Mouse (Mus musculus): ENCODE data around the gene Myo3b. TPM values are rescaled to one million over a fixed set of nuclear protein-coding genes. Genes with fewer than 3 reads are reported as not detected.
A peak's percentile ranks its signal among the peaks of the same experiment; 100 is the strongest.

The Myo3b gene
- polyA plus RNA-seq, 1 experiment: 0.46 TPM

GRCm38 (mm10) chr2:70167944-70168935 lies 129.3 kb downstream of the Myo3b start:
- TF ChIP-seq POLR2A (IDR thresholded peaks at IDR 0.05; ENCODE audit: borderline replicate concordance, extremely low read depth, insufficient read depth, insufficient read length, poor library complexity, severe bottlenecking) (no peak), CTCF (IDR thresholded peaks at IDR 0.05; ENCODE audit: borderline replicate concordance, extremely low read depth, insufficient read depth, insufficient read length) (peak; percentile 7; the same call in 1 of the 2 replicates)

GRCm38 (mm10) chr2:70170469-70170868 lies 131.5 kb downstream of the Myo3b start:
- no peak for TF ChIP-seq POLR2A (IDR thresholded peaks at IDR 0.05; ENCODE audit: borderline replicate concordance, extremely low read depth, insufficient read depth, insufficient read length, poor library complexity, severe bottlenecking)
- TF ChIP-seq CTCF (IDR thresholded peaks at IDR 0.05; ENCODE audit: borderline replicate concordance, extremely low read depth, insufficient read depth, insufficient read length): no peak
- no peak for DNase-seq (ENCODE audit: low read depth)

More at GRCm38 (mm10) chr2:70167944-70168935, 129.3 kb downstream of the Myo3b start:
- peak; percentile 96 for DNase-seq (ENCODE audit: low read depth)

- DNase-seq (ENCODE audit: low read depth): peak; percentile 80
Measured at GRCm38 (mm10) chr2:70176823-70177708, 138.1 kb downstream of the Myo3b start.

DNA sequence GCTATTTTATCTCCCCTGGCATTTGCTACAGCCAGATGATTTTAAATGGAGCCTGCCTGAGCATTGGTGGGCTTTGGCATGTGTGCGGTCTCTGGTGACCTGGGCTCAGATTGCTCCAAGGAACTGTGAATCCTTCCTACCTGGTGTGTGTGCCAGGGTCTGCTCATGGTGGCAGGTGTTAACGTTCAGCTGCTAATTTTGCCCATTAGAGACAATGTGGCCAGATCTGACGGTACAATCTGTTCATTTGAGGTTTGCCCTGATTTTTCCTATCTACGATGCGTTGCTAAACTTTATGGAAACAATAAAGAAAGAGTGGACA lies 138.7 kb downstream of the Myo3b start:
- TF ChIP-seq CTCF (IDR thresholded peaks at IDR 0.05; ENCODE audit: borderline replicate concordance, extremely low read depth, insufficient read depth, insufficient read length): no peak
- no peak for TF ChIP-seq POLR2A (IDR thresholded peaks at IDR 0.05; ENCODE audit: borderline replicate concordance, extremely low read depth, insufficient read depth, insufficient read length, poor library complexity, severe bottlenecking)
- DNase-seq (ENCODE audit: low read depth): peak; percentile 73

More at GRCm38 (mm10) chr2:70176823-70177708, 138.1 kb downstream of the Myo3b start:
- TF ChIP-seq POLR2A (IDR thresholded peaks at IDR 0.05; ENCODE audit: borderline replicate concordance, extremely low read depth, insufficient read depth, insufficient read length, poor library complexity, severe bottlenecking): no peak
- TF ChIP-seq CTCF (IDR thresholded peaks at IDR 0.05; ENCODE audit: borderline replicate concordance, extremely low read depth, insufficient read depth, insufficient read length): no peak

DNA sequence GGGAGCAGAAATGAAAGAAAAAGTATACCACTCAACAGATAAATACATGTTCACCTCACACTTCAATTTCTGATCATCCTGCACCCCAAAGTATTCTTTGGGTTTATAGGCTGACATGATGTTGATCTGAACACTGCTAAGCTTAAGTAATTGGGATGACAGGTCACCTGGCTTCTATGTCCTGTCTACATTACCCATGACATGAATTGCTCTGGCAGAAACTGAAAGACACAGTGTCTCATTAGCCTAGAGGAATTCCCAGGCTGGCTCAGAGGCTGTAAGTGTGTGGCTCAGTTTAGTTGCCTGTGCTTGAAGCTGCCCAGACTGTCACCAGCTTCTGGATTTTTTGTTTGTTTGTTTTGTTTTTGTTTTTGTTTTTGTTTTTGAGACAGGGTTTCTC lies 139.3 kb downstream of the Myo3b start:
- peak; percentile 66 for DNase-seq (ENCODE audit: low read depth)
- TF ChIP-seq CTCF (IDR thresholded peaks at IDR 0.05; ENCODE audit: borderline replicate concordance, extremely low read depth, insufficient read depth, insufficient read length): no peak
- TF ChIP-seq POLR2A (IDR thresholded peaks at IDR 0.05; ENCODE audit: borderline replicate concordance, extremely low read depth, insufficient read depth, insufficient read length, poor library complexity, severe bottlenecking): no peak

DNA sequence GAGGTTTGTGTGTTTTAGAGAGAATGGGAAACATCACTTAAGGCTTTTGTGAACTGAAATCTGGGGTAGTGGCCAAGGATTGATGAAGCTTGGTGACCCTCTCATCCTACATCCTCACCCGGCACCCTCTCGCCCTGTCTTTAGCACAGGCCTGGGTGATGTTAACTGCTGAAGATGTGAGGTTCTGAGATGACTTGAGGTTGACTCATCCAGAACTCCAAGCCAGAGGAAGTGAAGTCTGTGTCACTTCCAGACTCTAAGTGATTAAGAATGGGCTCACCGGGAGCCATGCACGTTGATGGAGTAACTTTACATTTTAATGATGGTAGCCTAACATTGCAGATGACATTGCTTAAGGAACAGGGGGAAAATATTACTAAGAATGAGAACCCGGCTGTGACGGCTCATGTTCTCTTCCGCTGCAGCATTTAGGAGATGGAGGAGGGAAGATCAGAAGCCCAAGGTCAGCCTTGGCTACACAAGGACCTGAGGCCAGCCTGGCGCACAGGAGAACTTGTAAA lies 143.3 kb downstream of the Myo3b start:
- TF ChIP-seq POLR2A (IDR thresholded peaks at IDR 0.05; ENCODE audit: borderline replicate concordance, extremely low read depth, insufficient read depth, insufficient read length, poor library complexity, severe bottlenecking) (no peak), CTCF (IDR thresholded peaks at IDR 0.05; ENCODE audit: borderline replicate concordance, extremely low read depth, insufficient read depth, insufficient read length) (no peak)
- no peak for DNase-seq (ENCODE audit: low read depth)

DNA sequence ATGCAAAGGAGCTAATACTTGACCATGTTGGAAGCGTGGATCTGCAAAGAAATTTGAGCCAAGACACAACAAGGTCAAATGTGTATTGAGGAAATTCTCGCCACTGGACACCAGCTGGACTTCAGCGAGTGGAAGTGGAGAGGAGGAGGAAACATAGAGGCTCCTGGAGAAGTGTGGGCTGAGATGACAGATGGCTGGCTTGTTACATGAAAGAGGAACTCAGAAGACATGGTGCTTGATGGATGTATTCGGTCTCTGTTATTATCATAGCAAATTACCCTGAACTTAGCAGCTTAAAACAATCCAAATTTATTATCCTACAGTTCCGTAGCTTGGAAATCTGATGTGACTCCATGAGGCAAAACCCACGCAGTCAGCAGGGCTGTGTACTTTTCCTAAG lies 148.1 kb downstream of the Myo3b start:
- TF ChIP-seq CTCF (IDR thresholded peaks at IDR 0.05; ENCODE audit: borderline replicate concordance, extremely low read depth, insufficient read depth, insufficient read length): no peak
- TF ChIP-seq POLR2A (IDR thresholded peaks at IDR 0.05; ENCODE audit: borderline replicate concordance, extremely low read depth, insufficient read depth, insufficient read length, poor library complexity, severe bottlenecking): no peak
- DNase-seq (ENCODE audit: low read depth): no peak

GRCm38 (mm10) chr2:70195418-70196248 lies 156.7 kb downstream of the Myo3b start:
- TF ChIP-seq POLR2A (IDR thresholded peaks at IDR 0.05; ENCODE audit: borderline replicate concordance, extremely low read depth, insufficient read depth, insufficient read length, poor library complexity, severe bottlenecking): no peak
- TF ChIP-seq CTCF (IDR thresholded peaks at IDR 0.05; ENCODE audit: borderline replicate concordance, extremely low read depth, insufficient read depth, insufficient read length): no peak
- peak; percentile 80 for DNase-seq (ENCODE audit: low read depth)

DNA sequence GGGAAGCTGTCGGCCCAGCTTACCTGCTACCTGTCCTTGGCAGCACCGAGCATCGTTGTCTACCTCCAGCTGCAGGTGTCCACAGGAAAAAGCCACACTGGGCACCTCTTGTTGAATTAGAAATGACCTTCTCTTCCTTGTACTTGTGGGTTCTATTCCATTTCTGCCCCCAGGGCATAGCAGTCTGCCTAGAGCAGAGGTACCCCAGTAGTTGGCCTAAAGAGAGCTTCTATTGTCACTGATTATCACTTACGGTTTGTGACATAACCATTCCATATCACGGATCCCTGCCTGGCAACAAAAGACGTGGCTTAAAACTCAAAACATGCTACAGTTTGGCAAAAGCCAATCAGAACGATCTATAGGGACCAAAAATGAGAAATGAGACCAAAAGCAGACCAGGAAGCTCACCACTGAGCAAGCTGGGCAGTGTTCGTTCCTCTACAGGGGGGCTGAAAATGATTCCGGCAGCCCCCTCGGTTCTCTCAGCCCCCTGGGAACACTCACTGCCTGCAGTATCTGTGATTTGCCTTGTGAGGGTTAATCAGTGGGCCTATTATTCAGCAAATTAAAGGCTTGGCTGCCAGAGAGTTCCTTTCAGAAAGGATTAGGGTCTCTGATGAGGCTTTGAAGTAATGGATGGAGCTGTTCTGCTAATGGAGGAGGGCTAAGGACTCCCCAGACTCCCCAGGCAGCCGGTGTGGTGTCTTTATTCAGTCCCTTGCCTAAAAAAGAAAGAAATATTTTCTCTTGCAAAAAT lies 163.1 kb downstream of the Myo3b start:
- TF ChIP-seq CTCF (IDR thresholded peaks at IDR 0.05; ENCODE audit: borderline replicate concordance, extremely low read depth, insufficient read depth, insufficient read length) (no peak), POLR2A (IDR thresholded peaks at IDR 0.05; ENCODE audit: borderline replicate concordance, extremely low read depth, insufficient read depth, insufficient read length, poor library complexity, severe bottlenecking) (no peak)
- peak; percentile 96 for DNase-seq (ENCODE audit: low read depth)
